Mouse (Mus musculus): ENCODE measurements at regions not wholly inside any gene's neighbourhood (a gene's known extent, or its start where the extent isn't known, plus 50 kb on each side); places are given as distances from the start of the nearest gene placed in this dataset.

- Histone ChIP-seq H3K4me3 (ENCODE audit: low read length) (no peak overlapping the region), H3K27ac (no peak overlapping the region), H3K9ac (replicated peaks; ENCODE audit: low read length) (no peak overlapping the region), H3K36me3 (ENCODE audit: insufficient read depth, low read length) (no peaks in the 10 kb centered on the region), H3K9me3 (ENCODE audit: low read length) (no peaks in the 10 kb centered on the region), H3K4me2 (ENCODE audit: low read depth, low read length) (no peak overlapping the region), H3K4me1 (ENCODE audit: insufficient read depth, low read length) (no peaks in the 10 kb centered on the region), H3K27me3 (ENCODE audit: insufficient read depth, low read length) (no peaks in the 10 kb centered on the region)
- 44% methylated on average over 6 of the region's 6 CpGs for WGBS
- peak; percentile 36 for DNase-seq (ENCODE audit: low spot score)
- no peak for TF ChIP-seq CTCF (IDR thresholded peaks at IDR 0.05; ENCODE audit: low read depth)
- no peak for ATAC-seq
These were observed 139.6 kb upstream of the Mgmt start for GRCm38 (mm10) chr7:136754821-136755220.

- Histone ChIP-seq H3K9ac (replicated peaks; ENCODE audit: low read length) (no peak overlapping the region), H3K4me2 (ENCODE audit: low read depth, low read length) (no peak overlapping the region), H3K36me3 (ENCODE audit: insufficient read depth, low read length) (no peaks in the 10 kb centered on the region), H3K27ac (no peak overlapping the region), H3K9me3 (ENCODE audit: low read length) (no peaks in the 10 kb centered on the region), H3K4me1 (ENCODE audit: insufficient read depth, low read length) (0 out of 2 replicates have a peak, but pooled peaks cover 3% of the 10 kb centered on the region), H3K27me3 (ENCODE audit: insufficient read depth, low read length) (no peaks in the 10 kb centered on the region), H3K4me3 (ENCODE audit: low read length) (no peak overlapping the region)
- TF ChIP-seq CTCF (IDR thresholded peaks at IDR 0.05; ENCODE audit: low read depth), result no peak
- WGBS, result 41% methylated on average over 7 of the region's 7 CpGs
- DNase-seq (ENCODE audit: low spot score) (no peak), ATAC-seq (no peak)
These were observed 129.4 kb upstream of the Mgmt start for GRCm38 (mm10) chr7:136765026-136765425.

- TF ChIP-seq CTCF (IDR thresholded peaks at IDR 0.05; ENCODE audit: low read depth), result no peak
- no peak overlapping the region for H3K27ac ChIP-seq
- ATAC-seq (no peak), DNase-seq (ENCODE audit: low spot score) (peak; percentile 67)
- WGBS, result 38% methylated on average over 9 of the region's 9 CpGs
- no peak overlapping the region for H3K9ac ChIP-seq (replicated peaks; ENCODE audit: low read length)
- H3K27me3 ChIP-seq (ENCODE audit: insufficient read depth, low read length), result no peaks in the 10 kb centered on the region
- H3K4me2 ChIP-seq (ENCODE audit: low read depth, low read length), result no peak overlapping the region
- no peaks in the 10 kb centered on the region for H3K36me3 ChIP-seq (ENCODE audit: insufficient read depth, low read length)
- no peaks in the 10 kb centered on the region for H3K9me3 ChIP-seq (ENCODE audit: low read length)
- 0 out of 2 replicates have a peak, but pooled peaks cover 3% of the 10 kb centered on the region for H3K4me1 ChIP-seq (ENCODE audit: insufficient read depth, low read length)
- H3K4me3 ChIP-seq (ENCODE audit: low read length), result no peak overlapping the region
These were observed 127.2 kb upstream of the Mgmt start for GRCm38 (mm10) chr7:136767231-136767630.

- no peak overlapping the region for H3K4me2 ChIP-seq (ENCODE audit: low read depth, low read length)
- no peaks in the 10 kb centered on the region for H3K36me3 ChIP-seq (ENCODE audit: insufficient read depth, low read length)
- no peaks in the 10 kb centered on the region for H3K27me3 ChIP-seq (ENCODE audit: insufficient read depth, low read length)
- DNase-seq (ENCODE audit: low spot score) (no peak), ATAC-seq (no peak)
- H3K4me3 ChIP-seq (ENCODE audit: low read length), result no peak overlapping the region
- H3K9me3 ChIP-seq (ENCODE audit: low read length), result no peaks in the 10 kb centered on the region
- no peak overlapping the region for H3K27ac ChIP-seq
- no peak for TF ChIP-seq CTCF (IDR thresholded peaks at IDR 0.05; ENCODE audit: low read depth)
- 79% methylated on average over 11 of the region's 11 CpGs for WGBS
- no peak overlapping the region for H3K9ac ChIP-seq (replicated peaks; ENCODE audit: low read length)
- H3K4me1 ChIP-seq (ENCODE audit: insufficient read depth, low read length), result no peaks in the 10 kb centered on the region
These were observed 113.7 kb upstream of the Mgmt start for GRCm38 (mm10) chr7:136780708-136781107.

GRCm38 (mm10) chr7:136791162-136791561 lies 103.3 kb upstream of the Mgmt start:
- no peak for TF ChIP-seq CTCF (IDR thresholded peaks at IDR 0.05; ENCODE audit: low read depth)
- H3K4me1 ChIP-seq (ENCODE audit: insufficient read depth, low read length), result no peaks in the 10 kb centered on the region
- H3K36me3 ChIP-seq (ENCODE audit: insufficient read depth, low read length), result no peaks in the 10 kb centered on the region
- WGBS, result 41% methylated on average over 2 of the region's 2 CpGs
- no peak overlapping the region for H3K27ac ChIP-seq
- DNase-seq (ENCODE audit: low spot score) (no peak), ATAC-seq (no peak)
- no peak overlapping the region for H3K4me2 ChIP-seq (ENCODE audit: low read depth, low read length)
- no peak overlapping the region for H3K4me3 ChIP-seq (ENCODE audit: low read length)
- no peak overlapping the region for H3K9ac ChIP-seq (replicated peaks; ENCODE audit: low read length)
- no peaks in the 10 kb centered on the region for H3K9me3 ChIP-seq (ENCODE audit: low read length)
- H3K27me3 ChIP-seq (ENCODE audit: insufficient read depth, low read length), result no peaks in the 10 kb centered on the region

GRCm38 (mm10) chr7:136792131-136792530 lies 102.3 kb upstream of the Mgmt start:
- no peak overlapping the region for H3K4me2 ChIP-seq (ENCODE audit: low read depth, low read length)
- DNase-seq (ENCODE audit: low spot score) (peak; percentile 44), ATAC-seq (no peak)
- H3K9me3 ChIP-seq (ENCODE audit: low read length), result no peaks in the 10 kb centered on the region
- no peaks in the 10 kb centered on the region for H3K36me3 ChIP-seq (ENCODE audit: insufficient read depth, low read length)
- no peaks in the 10 kb centered on the region for H3K27me3 ChIP-seq (ENCODE audit: insufficient read depth, low read length)
- TF ChIP-seq CTCF (IDR thresholded peaks at IDR 0.05; ENCODE audit: low read depth), result no peak
- WGBS, result 57% methylated on average over 5 of the region's 5 CpGs
- H3K4me3 ChIP-seq (ENCODE audit: low read length), result no peak overlapping the region
- H3K4me1 ChIP-seq (ENCODE audit: insufficient read depth, low read length), result no peaks in the 10 kb centered on the region
- H3K27ac ChIP-seq, result no peak overlapping the region
- H3K9ac ChIP-seq (replicated peaks; ENCODE audit: low read length), result no peak overlapping the region

- no peak for TF ChIP-seq CTCF (IDR thresholded peaks at IDR 0.05; ENCODE audit: low read depth)
- H3K4me3 ChIP-seq (ENCODE audit: low read length), result no peak overlapping the region
- H3K27me3 ChIP-seq (ENCODE audit: insufficient read depth, low read length), result no peaks in the 10 kb centered on the region
- H3K27ac ChIP-seq, result no peak overlapping the region
- ATAC-seq (no peak), DNase-seq (ENCODE audit: low spot score) (no peak)
- no peaks in the 10 kb centered on the region for H3K4me1 ChIP-seq (ENCODE audit: insufficient read depth, low read length)
- no peak overlapping the region for H3K9ac ChIP-seq (replicated peaks; ENCODE audit: low read length)
- H3K36me3 ChIP-seq (ENCODE audit: insufficient read depth, low read length), result no peaks in the 10 kb centered on the region
- H3K4me2 ChIP-seq (ENCODE audit: low read depth, low read length), result no peak overlapping the region
- H3K9me3 ChIP-seq (ENCODE audit: low read length), result no peaks in the 10 kb centered on the region
These were observed 98.0 kb upstream of the Mgmt start for GRCm38 (mm10) chr7:136796415-136796814.

Data from hindbrain, postnatal 0 days (tissue).